Comparison of ENCODE assay signal across 9 mouse cellular contexts in the genomic region with DNA sequence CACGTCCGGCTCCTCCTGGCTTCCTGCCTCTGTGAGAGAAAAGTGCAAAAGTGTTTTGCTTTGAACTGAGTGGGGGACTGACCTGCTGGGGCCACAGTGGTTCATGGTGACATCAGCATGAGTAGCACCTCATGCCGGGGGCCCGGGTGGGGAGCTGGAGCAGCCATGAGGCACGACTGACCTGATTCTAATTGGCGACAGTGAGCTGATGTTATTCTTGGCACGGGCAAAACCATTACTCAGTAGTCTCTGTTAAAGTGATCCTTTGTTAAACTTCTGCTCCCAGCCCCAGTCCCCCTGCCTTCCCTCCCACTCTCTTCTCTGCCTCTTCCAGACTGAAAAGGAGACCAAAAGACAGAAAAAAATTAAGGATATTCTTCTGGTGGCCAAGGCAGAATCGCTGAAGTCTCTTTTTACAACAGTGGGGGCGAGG.
DNase-seq lines count a peak whose midpoint lies in the region; ATAC-seq lines count a peak whose summit lies in the region.
"Had no signal": no experiment of that assay in that cellular context is flagged by ENCODE, and none has a peak within 500 bp of the region (broad histone marks: within the 10 kb centered on the region; RNA-seq: fewer than 3 reads in every experiment).

No protein-coding gene starts in this region.

- no peak overlapping the region for H3K9ac ChIP-seq in forebrain, embryonic 11.5 days (ENCODE audit: low read length)
- H3K9ac ChIP-seq in heart, embryonic 15.5 days = no peak overlapping the region
- H3K9ac ChIP-seq in neural tube, embryonic 13.5 days = no peak overlapping the region
- H3K9ac ChIP-seq: liver, embryonic 15.5 days had no signal

- H3K9me3 ChIP-seq in forebrain, embryonic 11.5 days (ENCODE audit: control insufficient read depth, low read length) = no peaks in the 10 kb centered on the region
- H3K9me3 ChIP-seq in heart, embryonic 15.5 days (replicated peaks) = no peaks in the 10 kb centered on the region
- no peaks in the 10 kb centered on the region for H3K9me3 ChIP-seq in neural tube, embryonic 13.5 days
- H3K9me3 ChIP-seq: liver, embryonic 15.5 days had no signal

- ATAC-seq in forebrain, embryonic 11.5 days (replicated peaks; ENCODE audit: low FRiP score) = no peak
- peak; percentile 86 for ATAC-seq in heart, embryonic 15.5 days (replicated peaks; ENCODE audit: insufficient number of reproducible peaks, insufficient read depth, low FRiP score, low read depth)
- ATAC-seq in neural tube, embryonic 13.5 days (ENCODE audit: low read depth) = peak; percentile 67

- no peaks in the 10 kb centered on the region for H3K4me1 ChIP-seq in forebrain, embryonic 11.5 days (replicated peaks; ENCODE audit: control insufficient read depth, insufficient read depth, low read length)
- peaks cover 20% of the 10 kb centered on the region for H3K4me1 ChIP-seq in heart, embryonic 15.5 days (replicated peaks)
- H3K4me1 ChIP-seq in neural tube, embryonic 13.5 days (replicated peaks) = peaks cover 19% of the 10 kb centered on the region
- H3K4me1 ChIP-seq: liver, embryonic 15.5 days had no signal

- H3K36me3 ChIP-seq in forebrain, embryonic 11.5 days (ENCODE audit: control insufficient read depth, insufficient read depth, low read length) = no peaks in the 10 kb centered on the region
- H3K36me3 ChIP-seq in heart, embryonic 15.5 days = 0 out of 2 replicates have a peak, but pooled peaks cover 3% of the 10 kb centered on the region
- H3K36me3 ChIP-seq in neural tube, embryonic 13.5 days = 0 out of 2 replicates have a peak, but pooled peaks cover 13% of the 10 kb centered on the region
- H3K36me3 ChIP-seq: liver, embryonic 15.5 days had no signal

- H3K4me3 ChIP-seq in forebrain, embryonic 11.5 days (ENCODE audit: low read depth, low read length) = no peak overlapping the region
- H3K4me3 ChIP-seq in heart, embryonic 15.5 days = no peak overlapping the region
- no peak overlapping the region for H3K4me3 ChIP-seq in neural tube, embryonic 13.5 days
- H3K4me3 ChIP-seq: liver, embryonic 15.5 days had no signal

- H3K27me3 ChIP-seq in forebrain, embryonic 11.5 days (ENCODE audit: control insufficient read depth, insufficient read depth, low read length) = no peaks in the 10 kb centered on the region
- no peaks in the 10 kb centered on the region for H3K27me3 ChIP-seq in heart, embryonic 15.5 days
- H3K27me3 ChIP-seq in neural tube, embryonic 13.5 days = no peaks in the 10 kb centered on the region
- H3K27me3 ChIP-seq: liver, embryonic 15.5 days had no signal

- DNase-seq in 3T3-L1 (ENCODE audit: low read depth, low spot score) = peak; percentile 92
- peak; percentile 80 to 90 for DNase-seq in adrenal gland, adult (ENCODE audit: inconsistent age in 2 of 2, low spot score in 1 of 2)
- DNase-seq in forebrain, embryonic 11.5 days (ENCODE audit: low spot score) = peak; percentile 58
- peak; percentile 62 to 72 for DNase-seq in kidney, postnatal 4 days
- no peak for DNase-seq in cerebellum, postnatal 25 days
- no peak for DNase-seq in layer of hippocampus, postnatal 25 days (ENCODE audit: extremely low spot score in 1 of 2, low spot score in 1 of 2)

- peak overlapping the region; percentile 13; the same call in 1 of the 2 replicates for H3K27ac ChIP-seq in forebrain, embryonic 11.5 days (ENCODE audit: low read depth, low read length)
- H3K27ac ChIP-seq in heart, embryonic 15.5 days = peak overlapping the region; percentile 73
- H3K27ac ChIP-seq in neural tube, embryonic 13.5 days (replicated peaks) = peak overlapping the region; percentile 74
- H3K27ac ChIP-seq: liver, embryonic 15.5 days had no signal

- H3K4me2 ChIP-seq in forebrain, embryonic 11.5 days (ENCODE audit: low read depth, low read length, severe bottlenecking) = no peak overlapping the region
- peak overlapping the region; percentile 23 for H3K4me2 ChIP-seq in heart, embryonic 15.5 days
- no peak overlapping the region for H3K4me2 ChIP-seq in neural tube, embryonic 13.5 days
- H3K4me2 ChIP-seq: liver, embryonic 15.5 days had no signal

- 48% methylated on average over 9 of the region's 9 CpGs for WGBS in forebrain, embryonic 11.5 days
- WGBS in heart, embryonic 15.5 days = 17% methylated on average over 9 of the region's 9 CpGs
- WGBS in neural tube, embryonic 13.5 days = 36% methylated on average over 9 of the region's 9 CpGs

Comparison
In these comparisons a context has a peak if more than half of its experiments do, and no peak if none do; other contexts are left out.
1. DNase-seq: peak in 3T3-L1 (single experiment), adrenal gland, adult (2 of 2), forebrain, embryonic 11.5 days (single experiment) and kidney, postnatal 4 days (2 of 2); none in cerebellum, postnatal 25 days (0 of 2) and layer of hippocampus, postnatal 25 days (0 of 2).
2. H3K27ac ChIP-seq: peak in every context shown above with its lines; median percentile 74 in neural tube, embryonic 13.5 days; 73 in heart, embryonic 15.5 days; 13 in forebrain, embryonic 11.5 days.